Mouse (Mus musculus) limb, embryonic 11.5 days (tissue): Measurements from ENCODE around the gene Prmt6. TPM values are rescaled to one million over a fixed set of nuclear protein-coding genes. Genes with fewer than 3 reads are reported as not detected.

ENCODE experiments used
- polyA plus RNA-seq: library from polyadenylated mRNA; unstranded; fragments of >200 nt; fragmentation: Nextera tagmentation; extraction: Ambion mirVana; gene quantifications from 2 replicates; pipeline ENCODE4 v1.2.1, GENCODE M21; 2014

The Prmt6 gene
- polyA plus RNA-seq, 1 experiment from 2014 or later = 33.0 TPM

Other genes with a start within 250 kb of the Prmt6 start
- 0.91 and 2.2 TPM in 2 replicates for gene Ntng1, start 107.0 kb downstream of the Prmt6 start, polyA plus RNA-seq